Mouse (Mus musculus) liver, postnatal 0 days (tissue): ENCODE results near the gene Ccdc27.

Experiments
- CTCF ChIP-seq: sonication (generic); IDR thresholded peaks from 2 replicates; pipeline ENCODE4 v1.5.1; 2016; ENCODE audit warnings: antibody characterized with exemption, low read depth
- EP300 ChIP-seq: IDR thresholded peaks from 2 replicates; pipeline ENCODE4 v1.6.1; 2016; ENCODE audit warnings: antibody characterized with exemption, low read depth, mild to moderate bottlenecking

- no peak for TF ChIP-seq EP300
- no peak for TF ChIP-seq CTCF
These were observed 14.2 kb upstream of the Ccdc27 start for GRCm38 (mm10) chr4:154056661-154057060.
